Mouse (Mus musculus) hematopoietic stem cell, adult 5-6 weeks (primary cell): Measurements from ENCODE around the gene Fstl5. TPM values are rescaled to one million over a fixed set of nuclear protein-coding genes. Genes with fewer than 3 reads are reported as not detected.

Source experiments
- total RNA-seq: library from RNA; stranded (forward); fragments of 172-1452, 232-1000 nt; gene quantifications from 2 replicates; pipeline ENCODE4 v1.2.3, GENCODE M21; 2017

The Fstl5 gene
- total RNA-seq, 1 experiment from 2014 or later, result not detected

Other genes with a start within 250 kb of the Fstl5 start
- gene Golim4, start 117.3 kb upstream of the Fstl5 start, total RNA-seq, result 51.6 and 66.0 TPM in 2 replicates